Mouse (Mus musculus) neural tube, postnatal 0 days (tissue): ENCODE results near the gene Upk3a. TPM values are rescaled to one million over a fixed set of nuclear protein-coding genes. Genes with fewer than 3 reads are reported as not detected.

ENCODE experiments used
- polyA plus RNA-seq: library from polyadenylated mRNA; unstranded; fragments of >200 nt; fragmentation: Nextera tagmentation; extraction: Ambion mirVana; gene quantifications from 2 replicates; pipeline ENCODE4 v1.2.1, GENCODE M21; 2015

Upk3a gene
- polyA plus RNA-seq: 1.7 and 2.5 TPM in 2 replicates

GRCm38 (mm10) chr15:85016951-85017664 is at the start of gene Upk3a:
Gene Upk3a (plus strand): TSS chr15:85017141.

GRCm38 (mm10) chr15:84987874-84988825 is 28.8 kb upstream of the Upk3a start, which contains the start of gene 5031439G07Rik:
Gene 5031439G07Rik (minus strand): TSS chr15:84988551.

GRCm38 (mm10) chr15:85028648-85029047 is 11.7 kb downstream of the Upk3a start, which contains the start of gene Fam118a:
Gene Fam118a (plus strand): TSS chr15:85028948.

Other genes starting within 250 kb of the Upk3a start
- gene Phf21b, start 161.1 kb upstream of the Upk3a start, polyA plus RNA-seq: 1.2 and 1.3 TPM in 2 replicates
- 0.70 and 0.87 TPM in 2 replicates for gene Gm29666, start 97.1 kb upstream of the Upk3a start, polyA plus RNA-seq
- gene Nup50, start 93.7 kb upstream of the Upk3a start, polyA plus RNA-seq: 16.5 and 17.5 TPM in 2 replicates
- gene 5031439G07Rik, start 28.6 kb upstream of the Upk3a start, polyA plus RNA-seq: 33.6 and 53.4 TPM in 2 replicates
- 25.3 and 25.4 TPM in 2 replicates for gene Fam118a, start 11.8 kb downstream of the Upk3a start, polyA plus RNA-seq
- gene Smc1b, start 114.8 kb downstream of the Upk3a start, polyA plus RNA-seq: 0.09 and 0.21 TPM in 2 replicates
- 0.76 and 0.94 TPM in 2 replicates for gene Ribc2, start 114.9 kb downstream of the Upk3a start, polyA plus RNA-seq
- gene Fbln1, start 188.8 kb downstream of the Upk3a start, polyA plus RNA-seq: 63.5 and 71.0 TPM in 2 replicates